Mouse (Mus musculus) bone marrow, adult 2 months (tissue): ENCODE results near the gene Slc6a5. TPM values are rescaled to one million over a fixed set of nuclear protein-coding genes. Genes with fewer than 3 reads are reported as not detected.

Experiments used
- H3K27ac ChIP-seq: fragments of 200-500 bp; 2 replicates; pipeline ENCODE4 v1.5.1; 2012; ENCODE audit warnings: low read depth, mild to moderate bottlenecking, control low read depth, inconsistent platforms, low read length; ENCODE audit not compliant: control insufficient read depth, poor library complexity, insufficient read depth
- H3K4me1 ChIP-seq: fragments of 200-500 bp; 2 replicates; pipeline ENCODE4 v1.6.1; 2011; ENCODE audit warnings: low read length; ENCODE audit not compliant: control insufficient read depth, insufficient read depth
- H3K4me3 ChIP-seq: fragments of 200-500 bp; replicated peaks from 2 replicates; pipeline ENCODE3; 2011; ENCODE audit warnings: mild to moderate bottlenecking, low read depth, low read length, control low read depth; ENCODE audit not compliant: control insufficient read depth
- CTCF ChIP-seq: fragments of 200-500 bp; IDR thresholded peaks from 2 replicates; pipeline ENCODE4 v1.5.1; 2011; ENCODE audit warnings: low read length, control low read depth; ENCODE audit not compliant: control insufficient read depth, insufficient read depth
- POLR2A ChIP-seq: fragments of 200-500 bp; IDR thresholded peaks from 2 replicates; pipeline ENCODE4 v1.6.1; 2011; ENCODE audit warnings: low read depth, mild to moderate bottlenecking, control low read depth, low read length, borderline replicate concordance; ENCODE audit not compliant: control insufficient read depth
- WGBS: fragments of 180-500 bp; shearing (Covaris S2); methylation state at CpG from one replicate; pipeline ENCODE4 v1.1.7; 2018; 5-methylcytosine and 5-hydroxymethylcytosine counted together
- polyA plus RNA-seq: library from polyadenylated mRNA; stranded (reverse); fragments of >200 nt; gene quantifications from 2 replicates; pipeline ENCODE4 v1.2.4, GENCODE M21; 2011; ENCODE audit warnings: low replicate concordance; ENCODE audit not compliant: missing spikeins, insufficient read depth, insufficient read length

Slc6a5 gene
- polyA plus RNA-seq = not detected in 2 replicates

DNA sequence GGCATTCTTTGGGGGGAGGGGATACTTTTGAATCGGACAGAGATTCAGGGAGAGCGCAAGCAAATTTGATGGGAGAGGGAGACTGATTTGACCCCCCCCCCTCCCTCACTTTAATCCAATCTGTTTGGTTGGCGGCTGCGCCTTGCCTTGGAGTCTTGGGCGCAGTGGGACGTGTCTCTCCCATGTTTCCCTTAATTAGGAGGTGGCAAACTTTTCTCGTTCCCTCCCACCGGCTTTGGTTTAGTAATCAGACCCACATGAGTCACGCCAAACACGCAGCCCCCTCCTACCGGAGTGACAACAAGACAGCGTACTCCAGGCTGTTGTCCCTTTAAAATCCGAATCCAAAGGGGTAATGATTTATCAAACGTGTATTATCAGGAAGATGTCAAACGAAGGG, at the start of gene Slc6a5:
Slc6a5 (plus strand) TSS at position 297 of the 400 bp plus-strand sequence.
- no peak for TF ChIP-seq POLR2A
- no peak for TF ChIP-seq CTCF
- Histone ChIP-seq H3K4me1 (no peaks in the 10 kb centered on the region), H3K27ac (no peak within 1 kb of the TSS), H3K4me3 (no peak within 1 kb of the TSS)
- 11% methylated on average over 15 of the region's 15 CpGs for WGBS

DNA sequence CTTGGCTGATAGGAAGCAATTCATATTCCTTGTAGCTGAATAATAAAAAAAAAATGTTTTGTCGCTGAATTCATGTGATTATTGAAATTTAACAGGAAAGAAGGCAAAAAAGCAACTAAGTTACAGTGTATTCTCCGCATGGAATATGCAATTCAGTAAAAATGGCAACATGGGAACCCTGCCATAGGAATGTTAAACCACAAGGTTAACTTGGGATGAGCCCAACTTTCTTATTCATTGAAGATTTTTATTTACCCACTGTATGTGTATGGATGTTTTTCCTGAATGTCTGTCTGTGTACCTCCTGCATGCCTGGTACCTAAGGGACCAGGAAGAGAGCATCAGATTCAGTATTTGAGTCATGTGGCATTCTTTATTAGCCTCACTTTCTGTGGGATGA, 48.8 kb upstream of the Slc6a5 start:
- Histone ChIP-seq H3K27ac (no peak overlapping the region), H3K4me3 (no peak overlapping the region), H3K4me1 (no peaks in the 10 kb centered on the region)
- TF ChIP-seq CTCF = no peak
- no peak for TF ChIP-seq POLR2A
- 88% methylated on average over 2 of the region's 2 CpGs for WGBS

DNA sequence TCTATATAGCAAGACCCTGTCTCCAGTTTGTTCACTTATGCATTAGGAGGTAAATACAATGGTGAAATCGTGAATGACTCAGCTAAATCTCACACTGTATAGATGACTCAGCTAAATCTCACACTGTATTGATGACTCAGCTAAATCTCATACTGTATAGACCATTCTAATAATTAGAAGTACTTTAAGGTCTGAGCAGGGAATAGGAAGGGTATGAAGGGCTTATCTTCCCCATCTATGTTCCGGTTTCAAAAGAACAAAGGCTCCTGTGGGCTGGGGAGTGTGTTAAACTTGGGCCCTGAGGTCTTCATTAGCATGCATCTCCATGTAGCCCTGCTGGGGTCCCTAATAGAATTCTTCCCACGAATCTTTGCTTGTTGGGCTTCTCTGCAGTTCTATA, 46.2 kb upstream of the Slc6a5 start:
- 52% methylated on average over 3 of the region's 3 CpGs for WGBS
- Histone ChIP-seq H3K4me1 (no peaks in the 10 kb centered on the region), H3K27ac (no peak overlapping the region), H3K4me3 (no peak overlapping the region)
- TF ChIP-seq CTCF (no peak), POLR2A (no peak)

DNA sequence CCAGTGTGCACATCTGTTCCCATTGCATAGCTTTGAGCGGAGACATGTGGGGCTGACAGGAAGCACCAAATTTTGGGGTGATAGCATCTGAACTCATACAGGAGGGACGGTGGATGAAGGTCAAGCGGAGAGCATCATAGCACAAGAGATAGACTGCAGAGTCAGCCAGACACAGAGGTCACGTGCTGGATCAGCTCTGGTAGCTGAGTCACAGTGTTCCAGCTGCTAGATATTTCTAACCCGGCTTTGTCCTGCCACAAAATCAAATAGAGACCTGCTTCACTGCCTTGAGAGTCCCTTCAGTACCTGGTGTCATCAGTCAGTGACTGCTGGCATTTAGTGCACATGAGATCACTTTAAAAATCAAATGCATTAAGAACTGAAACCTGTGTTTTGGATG, 40.3 kb upstream of the Slc6a5 start:
- Histone ChIP-seq H3K4me1 (no peaks in the 10 kb centered on the region), H3K4me3 (no peak overlapping the region), H3K27ac (no peak overlapping the region)
- 81% methylated on average over 5 of the region's 5 CpGs for WGBS
- TF ChIP-seq CTCF (no peak), POLR2A (no peak)

DNA sequence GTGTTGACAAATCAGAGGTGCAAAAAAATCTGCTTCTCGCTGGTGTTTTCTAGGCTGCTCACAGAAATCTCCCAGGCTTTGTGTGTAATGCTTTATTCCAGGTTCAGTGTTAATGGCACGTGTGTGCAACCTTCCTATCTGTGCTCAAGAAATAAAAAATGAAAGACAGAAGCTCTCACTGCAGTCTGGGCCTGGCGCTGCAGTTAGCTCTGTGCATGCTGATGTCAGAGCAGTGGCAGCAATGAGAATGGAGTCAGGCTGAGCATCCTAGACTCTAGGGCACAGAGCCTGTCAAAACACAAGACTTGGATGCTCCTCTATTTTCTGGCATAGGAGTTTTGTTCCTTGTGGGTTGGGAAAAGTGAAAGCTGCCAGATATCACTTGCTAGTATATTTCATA, 39.7 kb upstream of the Slc6a5 start:
- no peak for TF ChIP-seq POLR2A
- 73% methylated on average over 3 of the region's 3 CpGs for WGBS
- Histone ChIP-seq H3K4me3 (no peak overlapping the region), H3K4me1 (no peaks in the 10 kb centered on the region), H3K27ac (no peak overlapping the region)

DNA sequence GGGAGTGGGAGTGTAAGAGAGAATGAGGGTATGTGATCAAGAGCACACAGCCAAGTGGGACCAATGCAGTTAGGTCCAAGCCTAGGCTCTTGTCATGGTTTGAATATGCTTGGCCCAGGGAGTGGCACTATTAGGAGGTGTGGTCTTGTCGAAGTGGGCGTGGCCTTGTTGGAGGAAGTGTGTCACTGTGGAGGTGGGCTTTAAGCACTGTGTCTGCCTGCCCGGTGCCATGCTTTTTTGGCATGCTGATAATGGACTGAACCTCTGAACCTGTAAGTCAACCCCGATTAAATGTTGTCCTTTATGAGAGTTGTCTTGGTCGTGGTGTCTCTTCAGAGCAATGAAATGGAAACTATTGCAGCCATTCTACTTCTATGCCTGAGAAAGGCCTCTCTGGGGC, 32.6 kb upstream of the Slc6a5 start:
- Histone ChIP-seq H3K27ac (no peak overlapping the region), H3K4me3 (no peak overlapping the region), H3K4me1 (no peaks in the 10 kb centered on the region; the same call in 1 of the 2 replicates)
- TF ChIP-seq POLR2A = no peak
- TF ChIP-seq CTCF = no peak
- 67% methylated on average over 5 of the region's 5 CpGs for WGBS

DNA sequence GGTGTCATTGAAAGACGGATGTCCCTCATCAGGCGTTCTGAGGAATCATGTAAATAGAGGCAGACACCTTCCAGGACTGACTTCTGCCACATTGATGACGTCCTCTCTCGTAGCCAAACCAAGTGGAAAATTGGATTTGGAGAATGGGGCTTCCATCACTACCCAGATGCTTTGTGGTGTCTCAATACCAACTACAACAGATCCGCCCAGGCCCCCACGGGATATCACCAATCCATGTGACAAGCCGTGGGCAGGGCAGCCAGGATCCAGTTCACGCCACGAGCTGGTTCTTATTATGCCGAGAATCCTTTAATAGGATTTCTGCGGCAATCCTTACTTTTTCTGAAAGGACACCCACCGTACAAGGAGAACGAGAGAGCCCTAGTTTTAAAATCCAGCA, 30.9 kb upstream of the Slc6a5 start:
- 80% methylated on average over 13 of the region's 13 CpGs for WGBS
- H3K4me3 ChIP-seq = no peak overlapping the region
- no peaks in the 10 kb centered on the region; the same call in 1 of the 2 replicates for H3K4me1 ChIP-seq
- TF ChIP-seq CTCF (no peak), POLR2A (no peak)
- no peak overlapping the region for H3K27ac ChIP-seq

DNA sequence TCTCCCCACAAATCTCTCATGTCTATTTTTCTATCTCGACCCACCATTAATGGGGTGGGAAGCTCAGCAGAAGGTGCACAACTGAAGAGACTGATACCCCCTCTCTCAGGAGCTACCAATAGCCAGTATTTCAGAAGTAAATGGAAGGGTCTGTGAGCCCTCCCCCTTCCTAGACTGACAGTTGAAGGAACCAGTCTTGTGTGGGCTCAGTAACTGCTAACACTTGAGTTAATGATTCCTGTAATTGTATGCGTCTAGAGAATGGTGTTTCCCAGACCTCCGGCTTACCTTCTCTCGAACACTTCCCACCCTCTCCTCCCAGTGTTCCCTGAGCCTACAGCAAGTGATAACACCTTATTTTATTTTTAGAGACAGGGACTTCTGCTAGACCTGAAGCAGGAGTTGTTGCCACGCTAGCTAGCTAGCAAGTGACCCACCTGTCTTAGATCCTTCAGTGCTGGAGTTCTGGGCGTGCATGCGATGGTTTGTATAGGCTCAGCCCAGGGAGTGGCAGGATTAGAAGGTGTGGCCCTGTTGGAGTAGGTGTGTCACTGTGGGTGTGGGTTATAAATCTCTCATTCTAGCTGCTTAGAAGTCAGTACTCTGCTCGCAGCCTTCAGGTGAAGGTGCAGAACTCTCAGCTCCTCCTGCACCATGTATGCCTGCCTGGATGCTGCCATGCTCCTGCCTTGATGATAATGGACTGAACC, 29.8 kb upstream of the Slc6a5 start:
- WGBS = 75% methylated on average over 8 of the region's 8 CpGs
- H3K4me3 ChIP-seq = no peak overlapping the region
- H3K27ac ChIP-seq = no peak overlapping the region
- no peak for TF ChIP-seq POLR2A
- TF ChIP-seq CTCF = no peak
- no peaks in the 10 kb centered on the region; the same call in 1 of the 2 replicates for H3K4me1 ChIP-seq

DNA sequence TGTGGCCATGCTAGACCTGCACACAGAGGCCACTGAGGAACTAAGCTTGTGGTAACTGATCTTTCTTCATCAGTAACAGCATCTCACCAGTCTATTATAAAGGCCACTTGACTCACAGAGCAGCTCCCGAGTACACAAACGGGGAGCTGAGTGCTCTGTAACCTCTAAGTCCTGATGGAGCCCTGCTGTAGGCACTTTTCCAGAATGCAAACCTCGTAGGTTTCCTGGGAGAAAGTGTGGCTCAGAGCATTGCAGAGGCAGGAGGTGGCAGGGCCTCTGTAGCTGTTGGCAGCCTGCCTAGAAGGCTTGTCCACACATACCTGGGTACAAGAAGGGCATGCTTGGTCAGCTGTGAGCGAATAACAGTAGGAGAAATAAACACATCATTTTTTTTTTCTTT, 27.7 kb upstream of the Slc6a5 start:
- TF ChIP-seq CTCF = no peak
- TF ChIP-seq POLR2A = no peak
- Histone ChIP-seq H3K4me3 (no peak overlapping the region), H3K27ac (no peak overlapping the region), H3K4me1 (no peaks in the 10 kb centered on the region; the same call in 1 of the 2 replicates)
- WGBS = 12% methylated on average over 4 of the region's 4 CpGs
